Mouse (Mus musculus) forebrain, embryonic 16.5 days (tissue): ENCODE data around the gene Crb2. TPM values are rescaled to one million over a fixed set of nuclear protein-coding genes. Genes with fewer than 3 reads are reported as not detected.
A peak's percentile ranks its signal among the peaks of the same experiment; 100 is the strongest.

Source experiments
- ATAC-seq: fragments of 200-750 bp; cut with Nextera tagmentation; 2 replicates; pipeline ENCODE4 v1.8.0; 2017; ENCODE audit warnings: mild to moderate bottlenecking, moderate library complexity
- H3K27ac ChIP-seq: fragments of 300-500 bp; sonication (generic); 2 replicates; pipeline ENCODE4 v1.5.1; 2014; ENCODE audit warnings: low read length, control low read depth
- H3K27me3 ChIP-seq: fragments of 300-500 bp; sonication (generic); replicated peaks from 2 replicates; pipeline ENCODE4 v1.6.1; 2014; ENCODE audit warnings: low read length; ENCODE audit not compliant: control insufficient read depth, insufficient read depth
- H3K36me3 ChIP-seq: fragments of 300-500 bp; sonication (generic); 2 replicates; pipeline ENCODE4 v1.6.1; 2014; ENCODE audit not compliant: control insufficient read depth, insufficient read depth
- H3K4me1 ChIP-seq: fragments of 300-500 bp; sonication (generic); replicated peaks from 2 replicates; pipeline ENCODE4 v1.6.1; 2014; ENCODE audit warnings: low read length; ENCODE audit not compliant: control insufficient read depth, insufficient read depth
- H3K4me2 ChIP-seq: fragments of 300-500 bp; sonication (generic); 2 replicates; pipeline ENCODE4 v1.6.1; 2014; ENCODE audit warnings: mild to moderate bottlenecking, low read length, control low read depth
- H3K4me3 ChIP-seq: fragments of 300-500 bp; sonication (generic); replicated peaks from 2 replicates; pipeline ENCODE4 v1.5.1; 2014; ENCODE audit warnings: mild to moderate bottlenecking, low read length, control low read depth
- H3K9ac ChIP-seq: fragments of 300-500 bp; sonication (generic); replicated peaks from 2 replicates; pipeline ENCODE4 v1.6.1; 2014; ENCODE audit warnings: low read depth, low read length, control low read depth
- H3K9me3 ChIP-seq: fragments of 300-500 bp; sonication (generic); 2 replicates; pipeline ENCODE4 v1.6.1; 2016; ENCODE audit warnings: low read length; ENCODE audit not compliant: control insufficient read depth
- WGBS: fragments of 180-500 bp; shearing (Covaris S2); extraction: QIAGEN DNeasy Blood & Tissue Kit; methylation state at CpG from one replicate; pipeline ENCODE4 v1.1.7; 2014; 5-methylcytosine and 5-hydroxymethylcytosine counted together
- polyA plus RNA-seq: library from polyadenylated mRNA; unstranded; fragments of >200 nt; fragmentation: Nextera tagmentation; extraction: Ambion mirVana; gene quantifications from 2 replicates; pipeline ENCODE4 v1.2.1, GENCODE M21; 2015

Crb2 gene
- polyA plus RNA-seq, 1 experiment from 2014 or later = 5.0 TPM

- Histone ChIP-seq H3K4me1 (peaks cover 11% of the 10 kb centered on the region), H3K4me2 (no peak overlapping the region), H3K9ac (no peak overlapping the region), H3K27me3 (no peaks in the 10 kb centered on the region), H3K9me3 (no peaks in the 10 kb centered on the region), H3K4me3 (no peak overlapping the region), H3K36me3 (no peaks in the 10 kb centered on the region), H3K27ac (no peak overlapping the region)
- WGBS = 95% methylated on average over 3 of the region's 3 CpGs
- no peak for ATAC-seq
Measured at GRCm38 (mm10) chr2:37836926-37837325, 60.9 kb downstream of the Crb2 start.

DNA sequence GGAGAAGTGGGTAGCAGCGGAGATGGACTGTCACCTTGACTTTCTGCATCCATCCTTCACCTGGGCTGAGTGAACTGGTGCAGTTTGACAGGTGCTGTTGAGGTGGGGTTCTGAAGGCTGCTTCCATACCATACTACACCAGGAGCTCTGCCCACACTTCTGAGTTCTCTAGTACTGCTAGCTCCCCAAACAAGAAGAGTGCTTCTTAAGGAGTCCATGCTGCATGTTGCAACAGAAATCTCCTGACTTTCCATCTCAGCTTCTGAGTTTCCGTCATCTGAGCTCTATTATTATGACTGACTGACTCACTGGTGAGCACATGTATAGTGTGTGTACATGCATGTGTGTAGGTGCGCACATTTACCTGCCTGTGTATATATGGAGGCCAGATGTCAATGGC is 61.5 kb downstream of the Crb2 start:
- WGBS = over 99% methylated on average over 3 of the region's 3 CpGs
- no peak for ATAC-seq
- H3K27ac ChIP-seq = no peak overlapping the region

GRCm38 (mm10) chr2:37838202-37838984 is 62.3 kb downstream of the Crb2 start:
- Histone ChIP-seq H3K27me3 (no peaks in the 10 kb centered on the region), H3K4me2 (no peak overlapping the region), H3K4me1 (peaks cover 17% of the 10 kb centered on the region), H3K36me3 (no peaks in the 10 kb centered on the region), H3K27ac (no peak overlapping the region), H3K9me3 (no peaks in the 10 kb centered on the region), H3K9ac (no peak overlapping the region), H3K4me3 (no peak overlapping the region)
- 93% methylated on average over 7 of the region's 7 CpGs for WGBS
- ATAC-seq = no peak

More for the DNA sequence above, 61.5 kb downstream of the Crb2 start:
- Histone ChIP-seq H3K9me3 (no peaks in the 10 kb centered on the region), H3K4me3 (no peak overlapping the region), H3K4me2 (no peak overlapping the region), H3K4me1 (peaks cover 12% of the 10 kb centered on the region), H3K27me3 (no peaks in the 10 kb centered on the region), H3K9ac (no peak overlapping the region), H3K36me3 (no peaks in the 10 kb centered on the region)

DNA sequence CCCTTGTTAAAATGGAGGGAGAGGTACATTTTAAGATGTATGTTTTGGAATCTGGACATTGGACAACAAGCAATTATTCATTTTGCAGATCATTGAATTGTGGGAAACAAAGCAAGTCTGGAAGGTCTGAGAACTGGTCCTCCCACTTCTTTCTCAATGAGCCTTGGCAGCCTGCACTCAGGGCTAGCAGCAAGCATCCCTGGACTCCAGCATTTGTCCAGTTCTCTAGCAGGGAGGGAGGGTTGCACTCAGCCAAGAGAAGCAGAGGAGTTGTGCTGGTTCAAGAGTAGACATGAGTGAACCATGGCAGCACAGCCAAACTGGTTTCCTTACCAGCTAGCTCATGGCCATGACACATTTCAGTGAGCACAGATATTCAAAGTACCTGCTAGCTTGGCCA is 63.9 kb downstream of the Crb2 start:
- Histone ChIP-seq H3K9ac (no peak overlapping the region), H3K4me1 (peaks cover 19% of the 10 kb centered on the region), H3K4me3 (no peak overlapping the region), H3K27ac (no peak overlapping the region), H3K36me3 (no peaks in the 10 kb centered on the region), H3K4me2 (no peak overlapping the region), H3K9me3 (no peaks in the 10 kb centered on the region), H3K27me3 (no peaks in the 10 kb centered on the region)
- ATAC-seq = no peak

DNA sequence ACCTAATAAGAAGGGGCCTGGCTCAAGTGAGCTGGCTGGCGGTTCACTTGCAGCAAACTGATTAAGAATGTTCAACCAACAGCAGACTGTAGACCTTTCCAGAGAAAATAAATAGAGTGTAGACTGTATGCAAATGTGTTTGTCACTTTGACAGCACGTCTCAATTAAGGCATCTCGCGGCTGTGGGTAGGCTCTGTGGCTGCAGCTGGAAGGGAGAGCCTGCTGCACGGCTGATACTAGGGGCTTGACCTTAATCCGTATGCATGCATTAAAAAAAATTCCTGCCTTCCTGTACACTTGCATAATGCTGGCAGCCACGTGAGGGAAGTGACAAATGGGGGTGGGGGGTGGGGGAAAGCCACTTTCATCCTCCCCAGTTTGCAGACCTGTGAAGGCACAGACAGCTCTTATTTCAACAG is 66.1 kb downstream of the Crb2 start:
- Histone ChIP-seq H3K9ac (no peak overlapping the region), H3K4me2 (no peak overlapping the region; the same call in 1 of the 2 replicates), H3K4me3 (no peak overlapping the region), H3K9me3 (no peaks in the 10 kb centered on the region), H3K36me3 (no peaks in the 10 kb centered on the region), H3K4me1 (peaks cover 19% of the 10 kb centered on the region), H3K27ac (peak overlapping the region; percentile 88), H3K27me3 (no peaks in the 10 kb centered on the region)
- peak; percentile 94 for ATAC-seq
- WGBS = 4% methylated on average over 7 of the region's 7 CpGs

GRCm38 (mm10) chr2:37842719-37843118 is 66.7 kb downstream of the Crb2 start:
- peaks cover 19% of the 10 kb centered on the region for H3K4me1 ChIP-seq
- peak; percentile 77 for ATAC-seq
- no peak overlapping the region for H3K4me3 ChIP-seq

More at GRCm38 (mm10) chr2:37842719-37843118, 66.7 kb downstream of the Crb2 start:
- Histone ChIP-seq H3K4me2 (no peak overlapping the region), H3K27me3 (no peaks in the 10 kb centered on the region), H3K27ac (peak overlapping the region; percentile 88), H3K36me3 (no peaks in the 10 kb centered on the region), H3K9ac (peak overlapping the region; percentile 51), H3K9me3 (no peaks in the 10 kb centered on the region)
- 3% methylated on average over 4 of the region's 4 CpGs for WGBS

Other genes starting within 250 kb of the Crb2 start
- gene Strbp, start 72.4 kb upstream of the Crb2 start, polyA plus RNA-seq = 111 and 113 TPM in 2 replicates